Mouse (Mus musculus): ENCODE results near the gene Hist1h4a. TPM values are rescaled to one million over a fixed set of nuclear protein-coding genes. Genes with fewer than 3 reads are reported as not detected.

The Hist1h4a gene
- total RNA-seq (2014; rRNA removed; ENCODE audit: low replicate concordance) = 794 and 986 TPM in 2 replicates
- 0.49 and 0.82 TPM in 2 replicates for polyA plus RNA-seq (2015; fragmentation: Nextera tagmentation; extraction: Ambion mirVana)

GRCm38 (mm10) chr13:23760972-23761864 lies at the start of gene Hist1h4a:
Hist1h4a (minus strand) TSS chr13:23761230.
- TF ChIP-seq EP300 (IDR thresholded peaks at IDR 0.05; ENCODE audit: low read depth) (peak; percentile 79), CTCF (IDR thresholded peaks at IDR 0.05; ENCODE audit: low read depth) (no peak)
- ATAC-seq (ENCODE audit: insufficient read depth, low read depth) = peak; percentile 81

GRCm38 (mm10) chr13:23806422-23807052 lies 45.5 kb upstream of the Hist1h4a start, which contains the start of gene Slc17a2:
Slc17a2 (plus strand) TSS chr13:23806993.
- Histone ChIP-seq H3K4me3 (ENCODE audit: low read depth, low read length) (no peak within 1 kb of the TSS), H3K36me3 (replicated peaks; ENCODE audit: control insufficient read depth, insufficient read depth, low read length) (no peaks in the 10 kb centered on the region), H3K27me3 (ENCODE audit: control insufficient read depth, insufficient read depth, low read length) (no peaks in the 10 kb centered on the region), H3K9me3 (replicated peaks; ENCODE audit: control insufficient read depth, low read length) (no peaks in the 10 kb centered on the region), H3K27ac (ENCODE audit: low read depth) (no peak within 1 kb of the TSS), H3K4me2 (ENCODE audit: low read depth, low read length) (no peak within 1 kb of the TSS), H3K4me1 (ENCODE audit: control insufficient read depth, insufficient read depth) (no peaks in the 10 kb centered on the region), H3K9ac (replicated peaks; ENCODE audit: low read depth, low read length) (no peak within 1 kb of the TSS)
- no peak for DNase-seq (ENCODE audit: low spot score)
- ATAC-seq (ENCODE audit: insufficient read depth, low read depth) = no peak
- TF ChIP-seq EP300 (IDR thresholded peaks at IDR 0.05; ENCODE audit: low read depth) (no peak), CTCF (IDR thresholded peaks at IDR 0.05; ENCODE audit: low read depth) (no peak)
- 70% methylated on average over 15 of the region's 15 CpGs for WGBS

More at GRCm38 (mm10) chr13:23760972-23761864, at the start of gene Hist1h4a:
- H3K36me3 ChIP-seq (replicated peaks; ENCODE audit: control insufficient read depth, insufficient read depth, low read length) = no peaks in the 10 kb centered on the region
- no peaks in the 10 kb centered on the region for H3K9me3 ChIP-seq (replicated peaks; ENCODE audit: control insufficient read depth, low read length)
- H3K4me1 ChIP-seq (ENCODE audit: control insufficient read depth, insufficient read depth) = peaks cover 26% of the 10 kb centered on the region
- no peaks in the 10 kb centered on the region for H3K27me3 ChIP-seq (ENCODE audit: control insufficient read depth, insufficient read depth, low read length)
- H3K27ac ChIP-seq (ENCODE audit: low read depth) = peak within 1 kb of the TSS; percentile 95
- peak within 1 kb of the TSS; percentile 71 for H3K4me2 ChIP-seq (ENCODE audit: low read depth, low read length)
- H3K4me3 ChIP-seq (ENCODE audit: low read depth, low read length) = peak within 1 kb of the TSS; percentile 48
- peak; percentile 97 for DNase-seq (ENCODE audit: low spot score)
- peak within 1 kb of the TSS; percentile 55 for H3K9ac ChIP-seq (replicated peaks; ENCODE audit: low read depth, low read length)
- WGBS = under 1% methylated on average over 61 of the region's 72 CpGs

- Histone ChIP-seq H3K9ac (replicated peaks; ENCODE audit: low read depth, low read length) (no peak overlapping the region), H3K4me2 (ENCODE audit: low read depth, low read length) (no peak overlapping the region), H3K27ac (ENCODE audit: low read depth) (no peak overlapping the region), H3K27me3 (ENCODE audit: control insufficient read depth, insufficient read depth, low read length) (no peaks in the 10 kb centered on the region), H3K36me3 (replicated peaks; ENCODE audit: control insufficient read depth, insufficient read depth, low read length) (no peaks in the 10 kb centered on the region), H3K4me3 (ENCODE audit: low read depth, low read length) (no peak overlapping the region), H3K4me1 (ENCODE audit: control insufficient read depth, insufficient read depth) (no peaks in the 10 kb centered on the region), H3K9me3 (replicated peaks; ENCODE audit: control insufficient read depth, low read length) (no peaks in the 10 kb centered on the region)
- no peak for TF ChIP-seq CTCF (IDR thresholded peaks at IDR 0.05; ENCODE audit: low read depth)
- TF ChIP-seq EP300 (IDR thresholded peaks at IDR 0.05; ENCODE audit: low read depth) = no peak
- 76% methylated on average over 2 of the region's 2 CpGs for WGBS
- DNase-seq (ENCODE audit: low spot score) (no peak), ATAC-seq (ENCODE audit: insufficient read depth, low read depth) (no peak)
Measured at GRCm38 (mm10) chr13:23804532-23804931, 43.5 kb upstream of the Hist1h4a start.

- Histone ChIP-seq H3K4me3 (ENCODE audit: low read depth, low read length) (no peak overlapping the region), H3K27me3 (ENCODE audit: control insufficient read depth, insufficient read depth, low read length) (no peaks in the 10 kb centered on the region), H3K9ac (replicated peaks; ENCODE audit: low read depth, low read length) (no peak overlapping the region), H3K9me3 (replicated peaks; ENCODE audit: control insufficient read depth, low read length) (no peaks in the 10 kb centered on the region), H3K36me3 (replicated peaks; ENCODE audit: control insufficient read depth, insufficient read depth, low read length) (no peaks in the 10 kb centered on the region), H3K27ac (ENCODE audit: low read depth) (no peak overlapping the region), H3K4me1 (ENCODE audit: control insufficient read depth, insufficient read depth) (no peaks in the 10 kb centered on the region), H3K4me2 (ENCODE audit: low read depth, low read length) (no peak overlapping the region)
- ATAC-seq (ENCODE audit: insufficient read depth, low read depth) (no peak), DNase-seq (ENCODE audit: low spot score) (no peak)
- 71% methylated on average over 5 of the region's 5 CpGs for WGBS
- TF ChIP-seq EP300 (IDR thresholded peaks at IDR 0.05; ENCODE audit: low read depth) = no peak
- no peak for TF ChIP-seq CTCF (IDR thresholded peaks at IDR 0.05; ENCODE audit: low read depth)
Measured at GRCm38 (mm10) chr13:23799405-23799804, 38.4 kb upstream of the Hist1h4a start.

- TF ChIP-seq CTCF (IDR thresholded peaks at IDR 0.05; ENCODE audit: low read depth) = peak; percentile 88
- TF ChIP-seq EP300 (IDR thresholded peaks at IDR 0.05; ENCODE audit: low read depth) = no peak
- Histone ChIP-seq H3K4me1 (ENCODE audit: control insufficient read depth, insufficient read depth) (no peaks in the 10 kb centered on the region), H3K9ac (replicated peaks; ENCODE audit: low read depth, low read length) (no peak overlapping the region), H3K4me2 (ENCODE audit: low read depth, low read length) (no peak overlapping the region), H3K9me3 (replicated peaks; ENCODE audit: control insufficient read depth, low read length) (no peaks in the 10 kb centered on the region), H3K36me3 (replicated peaks; ENCODE audit: control insufficient read depth, insufficient read depth, low read length) (no peaks in the 10 kb centered on the region), H3K27me3 (ENCODE audit: control insufficient read depth, insufficient read depth, low read length) (no peaks in the 10 kb centered on the region), H3K4me3 (ENCODE audit: low read depth, low read length) (no peak overlapping the region), H3K27ac (ENCODE audit: low read depth) (no peak overlapping the region)
- WGBS = 40% methylated on average over 2 of the region's 2 CpGs
- DNase-seq (ENCODE audit: low spot score) = peak; percentile 63
- no peak for ATAC-seq (ENCODE audit: insufficient read depth, low read depth)
Measured at GRCm38 (mm10) chr13:23792520-23792919, 31.5 kb upstream of the Hist1h4a start.

Data from heart, postnatal 0 days (tissue).